Mouse (Mus musculus) embryo, embryonic 10 days (tissue): ENCODE results near the gene Runx2.

ENCODE experiments used
- DNase-seq: peaks from one replicate; pipeline ENCODE4 v3.0.0-alpha.2; 2015; ENCODE audit warnings: low spot score

Runx2 gene

GRCm38 (mm10) chr17:44524146-44524545 is 290.5 kb downstream of the Runx2 start:
- peak; percentile 20 for DNase-seq

GRCm38 (mm10) chr17:44522906-44523305 is 291.7 kb downstream of the Runx2 start:
- DNase-seq, result peak; percentile 37

GRCm38 (mm10) chr17:44520122-44521075 is 294.2 kb downstream of the Runx2 start:
- DNase-seq, result no peak

- DNase-seq, result no peak
These were observed 295.2 kb downstream of the Runx2 start for GRCm38 (mm10) chr17:44519356-44519755.

GRCm38 (mm10) chr17:44518156-44518555 is 296.4 kb downstream of the Runx2 start:
- DNase-seq, result no peak

- DNase-seq, result no peak
These were observed 306.3 kb downstream of the Runx2 start for GRCm38 (mm10) chr17:44508198-44508715.

- DNase-seq, result no peak
These were observed 306.9 kb downstream of the Runx2 start for GRCm38 (mm10) chr17:44507741-44508140.

GRCm38 (mm10) chr17:44506524-44506923 is 308.1 kb downstream of the Runx2 start:
- DNase-seq, result peak; percentile 77

- DNase-seq, result no peak
These were observed 309.7 kb downstream of the Runx2 start for GRCm38 (mm10) chr17:44504794-44505317.

GRCm38 (mm10) chr17:44502176-44502575 is 312.4 kb downstream of the Runx2 start:
- DNase-seq, result no peak

- DNase-seq, result no peak
These were observed 314.2 kb downstream of the Runx2 start for GRCm38 (mm10) chr17:44500306-44500899.

- DNase-seq, result peak; percentile 16
These were observed 324.3 kb downstream of the Runx2 start for GRCm38 (mm10) chr17:44490164-44490794.

- DNase-seq, result no peak
These were observed 325.3 kb downstream of the Runx2 start for GRCm38 (mm10) chr17:44489346-44489745.

- DNase-seq, result no peak
These were observed 326.9 kb downstream of the Runx2 start for GRCm38 (mm10) chr17:44487514-44488244.

GRCm38 (mm10) chr17:44485337-44485736 is 329.3 kb downstream of the Runx2 start:
- no peak for DNase-seq

- DNase-seq, result no peak
These were observed 334.7 kb downstream of the Runx2 start for GRCm38 (mm10) chr17:44479918-44480317.

- no peak for DNase-seq
These were observed 335.1 kb downstream of the Runx2 start for GRCm38 (mm10) chr17:44479491-44479890.

- DNase-seq, result no peak
These were observed 338.7 kb downstream of the Runx2 start for GRCm38 (mm10) chr17:44475910-44476309.

GRCm38 (mm10) chr17:44474280-44474679 is 340.3 kb downstream of the Runx2 start:
- no peak for DNase-seq

- DNase-seq, result no peak
These were observed 341.9 kb downstream of the Runx2 start for GRCm38 (mm10) chr17:44472695-44473094.

- no peak for DNase-seq
These were observed 350.9 kb downstream of the Runx2 start for GRCm38 (mm10) chr17:44463679-44464078.

GRCm38 (mm10) chr17:44460156-44460555 is 354.4 kb downstream of the Runx2 start:
- no peak for DNase-seq
